Mouse (Mus musculus): ENCODE measurements at regions not wholly inside any gene's neighbourhood (a gene's known extent, or its start where the extent isn't known, plus 50 kb on each side); places are given as distances from the start of the nearest gene placed in this dataset.

- DNase-seq (ENCODE audit: low read depth, low spot score), result no peak
Observed at GRCm38 (mm10) chr3:149370517-149371227, 380.3 kb upstream of the Adgrl2 start.

DNA sequence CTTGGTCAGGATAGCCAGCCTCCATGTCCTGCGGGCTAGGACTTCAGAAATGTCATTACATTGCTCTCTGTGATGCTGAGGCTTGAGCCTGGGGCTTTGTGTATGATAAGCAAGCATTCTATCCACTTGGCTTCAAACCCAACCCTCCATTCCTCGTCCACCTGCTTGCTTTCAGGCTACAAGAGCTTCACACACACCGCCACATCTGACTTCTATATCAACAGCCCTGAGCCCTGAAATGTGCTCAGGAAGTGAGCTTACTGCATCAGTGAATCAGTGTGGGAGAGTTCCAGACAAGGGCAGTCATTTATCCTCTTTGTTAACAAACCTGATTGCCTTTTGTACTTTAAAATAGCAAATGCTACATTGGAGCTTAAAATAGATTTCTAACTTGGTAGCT is 377.5 kb upstream of the Adgrl2 start:
- DNase-seq (ENCODE audit: low read depth, low spot score), result no peak

DNA sequence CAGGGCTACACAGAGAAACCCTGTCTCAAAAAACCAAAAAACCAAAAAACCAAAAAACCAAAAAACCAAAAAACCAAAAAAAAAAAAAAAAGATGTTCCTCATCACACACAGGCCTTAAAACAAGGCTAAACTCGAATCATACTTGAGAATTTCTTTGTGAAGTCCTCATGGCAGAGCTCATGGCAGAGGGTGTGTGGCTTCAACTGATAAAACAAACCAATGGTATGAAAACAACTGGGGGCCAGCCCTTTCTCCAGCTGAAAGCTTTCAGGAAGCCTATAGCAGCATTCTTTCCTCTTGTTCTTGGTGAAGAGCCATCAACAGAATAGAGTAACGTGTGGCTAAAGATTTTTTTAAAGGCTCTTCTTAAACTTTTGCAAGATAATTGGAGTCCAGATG is 369.8 kb upstream of the Adgrl2 start:
- DNase-seq (ENCODE audit: low read depth, low spot score), result no peak

DNA sequence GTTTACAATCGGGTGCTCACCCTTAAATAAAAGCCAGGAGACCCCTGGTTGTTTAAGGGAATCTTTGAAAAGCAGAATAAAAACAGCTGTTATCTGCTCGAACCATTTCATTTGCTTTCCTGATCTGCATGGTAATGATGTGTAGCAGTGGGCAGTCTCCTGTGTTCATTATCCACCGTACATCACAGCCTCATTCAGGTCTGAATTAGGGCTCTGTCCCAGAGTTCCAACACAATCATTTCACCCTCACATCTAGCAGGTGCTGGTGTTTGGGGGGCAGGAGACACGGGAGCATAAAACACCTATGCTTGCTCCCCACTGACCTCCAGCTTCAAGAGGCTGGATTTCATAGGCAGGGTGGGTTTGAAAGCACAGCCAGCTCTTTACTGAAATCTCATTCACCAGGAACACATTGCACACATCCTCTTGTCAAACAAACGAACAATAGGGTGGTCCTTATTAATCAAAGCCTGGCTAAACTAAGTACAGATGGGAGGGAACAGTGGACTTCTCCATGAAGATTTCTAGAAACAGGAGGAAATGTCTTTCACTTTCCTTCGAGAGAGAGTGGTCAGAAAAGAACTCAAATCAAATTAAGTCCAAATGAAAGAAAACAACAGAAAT is 368.3 kb upstream of the Adgrl2 start:
- no peak for DNase-seq (ENCODE audit: low read depth, low spot score)

DNA sequence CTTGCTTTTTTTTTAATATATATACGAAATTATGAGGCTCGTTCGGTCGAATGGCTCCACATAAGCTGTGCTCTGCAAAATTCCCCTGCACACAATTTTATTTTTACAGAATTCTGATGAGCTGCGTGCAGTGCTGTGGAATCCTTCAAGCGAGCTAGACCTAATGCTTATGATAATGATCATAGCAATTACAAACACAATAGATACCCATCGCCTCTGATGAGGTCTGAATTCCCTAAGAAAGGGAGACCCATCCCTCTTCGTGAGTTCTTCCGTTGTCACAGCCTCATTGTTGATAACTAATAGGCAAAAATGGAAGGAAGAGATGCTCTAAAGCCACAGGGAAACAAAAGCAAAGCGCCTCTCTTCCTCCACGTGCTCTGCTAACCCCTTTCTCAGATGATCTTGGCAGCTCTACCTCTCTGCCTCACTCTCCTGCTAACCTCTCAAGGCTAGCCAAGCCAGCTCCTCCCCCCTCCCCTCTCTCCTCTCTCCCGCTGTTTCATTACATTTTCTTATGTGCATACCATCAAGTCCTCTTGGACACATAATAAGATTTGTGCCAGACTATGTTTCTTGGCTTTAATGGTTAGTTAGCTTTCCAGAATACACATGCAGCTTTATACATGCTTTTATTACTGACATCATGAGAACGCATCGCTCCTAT is 367.7 kb upstream of the Adgrl2 start:
- DNase-seq (ENCODE audit: low read depth, low spot score), result no peak

DNA sequence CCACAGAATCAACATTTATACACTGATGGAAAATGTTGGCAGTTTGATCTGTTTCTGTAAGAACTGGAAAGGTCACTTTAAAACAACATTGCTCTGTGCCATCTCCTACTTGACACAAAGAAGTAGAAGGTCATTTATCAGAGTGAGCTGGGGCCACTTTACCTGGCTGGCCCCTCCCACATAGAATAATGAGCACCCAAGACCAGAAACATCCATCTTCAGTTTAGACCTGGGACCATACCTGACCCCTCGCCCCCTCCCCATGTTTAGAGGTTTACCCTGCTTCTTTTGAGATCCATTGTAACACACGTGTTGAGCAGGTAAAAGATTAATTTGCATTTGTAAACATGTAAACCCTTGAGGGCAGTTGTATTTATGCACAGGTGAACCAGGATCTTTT is 366.8 kb upstream of the Adgrl2 start:
- DNase-seq (ENCODE audit: low read depth, low spot score), result no peak

- no peak for DNase-seq (ENCODE audit: low read depth, low spot score)
Observed at GRCm38 (mm10) chr3:149355362-149355761, 365.0 kb upstream of the Adgrl2 start.

- no peak for DNase-seq (ENCODE audit: low read depth, low spot score)
Observed at GRCm38 (mm10) chr3:149353958-149354357, 363.6 kb upstream of the Adgrl2 start.

- DNase-seq (ENCODE audit: low read depth, low spot score), result no peak
Observed at GRCm38 (mm10) chr3:149352546-149352945, 362.2 kb upstream of the Adgrl2 start.

GRCm38 (mm10) chr3:149349731-149350130 is 359.4 kb upstream of the Adgrl2 start:
- no peak for DNase-seq (ENCODE audit: low read depth, low spot score)

DNA sequence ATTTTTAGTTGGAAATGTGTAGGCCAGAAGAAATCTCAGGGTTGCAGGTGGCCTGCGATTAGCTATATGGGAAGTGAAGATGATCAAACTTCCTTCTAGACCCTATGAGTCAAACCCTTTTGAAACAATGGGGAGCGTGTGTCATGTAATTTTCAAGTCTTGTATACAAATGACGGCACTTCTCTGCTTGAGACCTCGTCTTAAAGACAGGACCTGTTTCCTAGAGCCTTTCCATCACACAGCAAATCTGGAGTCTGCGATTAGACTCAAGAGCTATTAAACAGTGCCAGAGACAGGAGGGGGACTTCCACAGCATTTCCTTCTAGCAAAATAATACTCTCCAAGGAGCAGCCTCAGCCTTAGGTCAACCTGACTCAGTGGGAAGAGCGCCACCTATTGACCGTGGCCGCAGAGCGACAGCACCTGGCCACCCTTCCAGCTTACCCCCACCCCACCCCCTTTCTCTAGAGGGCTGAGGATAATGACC is 358.9 kb upstream of the Adgrl2 start:
- peak; percentile 16 for DNase-seq (ENCODE audit: low read depth, low spot score)

- DNase-seq (ENCODE audit: low read depth, low spot score), result no peak
Observed at GRCm38 (mm10) chr3:149348459-149348971, 358.2 kb upstream of the Adgrl2 start.

DNA sequence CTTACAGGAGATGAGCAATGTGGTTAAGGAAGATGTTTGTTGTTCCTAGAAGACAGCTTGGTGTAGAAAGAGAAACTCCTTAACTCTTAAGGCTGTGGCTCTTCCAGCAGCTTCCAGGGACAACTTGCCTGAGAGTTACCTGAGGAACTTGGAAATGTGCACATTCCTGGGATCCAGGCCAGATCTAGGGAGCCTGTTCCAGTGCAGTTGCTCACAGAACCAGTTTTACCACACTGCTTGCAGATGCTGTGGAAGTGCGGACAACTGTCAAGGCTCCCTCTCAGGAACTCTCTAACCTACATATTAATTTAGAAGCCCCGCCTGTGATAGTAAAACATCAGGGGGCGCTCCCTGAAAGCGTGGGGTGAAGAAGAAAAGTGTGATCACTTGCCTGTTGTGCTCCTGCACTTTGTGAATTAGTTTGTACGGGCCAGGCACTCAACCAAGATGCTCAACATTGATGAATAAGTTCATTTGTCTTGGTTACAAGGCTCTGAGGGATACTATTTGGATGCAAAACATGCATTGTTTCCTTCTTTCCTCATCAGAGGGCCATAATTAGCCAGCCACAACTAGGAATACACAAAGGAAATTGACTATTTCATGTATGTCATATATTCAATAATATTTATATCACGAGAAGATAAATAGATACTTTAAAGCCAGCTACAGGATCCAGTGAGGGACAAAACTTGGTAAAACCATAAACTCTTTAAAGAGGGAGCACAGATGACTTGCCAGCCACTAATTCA is 357.1 kb upstream of the Adgrl2 start:
- no peak for DNase-seq (ENCODE audit: low read depth, low spot score)

- DNase-seq (ENCODE audit: low read depth, low spot score), result no peak
Observed at GRCm38 (mm10) chr3:149342511-149342910, 352.2 kb upstream of the Adgrl2 start.

GRCm38 (mm10) chr3:149339374-149339753 is 349.0 kb upstream of the Adgrl2 start:
- no peak for DNase-seq (ENCODE audit: low read depth, low spot score)

GRCm38 (mm10) chr3:149338684-149339373 is 348.5 kb upstream of the Adgrl2 start:
- DNase-seq (ENCODE audit: low read depth, low spot score), result no peak

DNA sequence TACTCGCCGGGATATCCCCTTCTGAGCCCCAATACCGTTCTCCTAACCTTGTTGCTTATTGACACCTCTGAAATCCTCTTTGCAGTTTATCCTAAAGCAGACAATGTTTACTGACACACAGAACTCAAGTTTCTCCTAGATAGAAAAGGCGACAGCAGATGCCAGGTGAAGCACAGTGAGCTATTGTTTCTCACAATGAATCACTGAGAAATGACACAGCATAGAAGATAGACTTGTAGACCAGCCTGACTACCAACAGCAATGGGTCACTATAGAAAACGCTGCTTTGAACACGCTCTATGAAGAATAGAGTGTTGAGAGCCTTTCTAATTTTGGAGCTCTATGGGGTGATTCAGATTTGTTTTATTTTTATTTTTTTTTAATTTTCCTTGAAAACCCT is 344.9 kb upstream of the Adgrl2 start:
- no peak for DNase-seq (ENCODE audit: low read depth, low spot score)

- no peak for DNase-seq (ENCODE audit: low read depth, low spot score)
Observed at GRCm38 (mm10) chr3:149333607-149334006, 343.3 kb upstream of the Adgrl2 start.

- no peak for DNase-seq (ENCODE audit: low read depth, low spot score)
Observed at GRCm38 (mm10) chr3:149333131-149333530, 342.8 kb upstream of the Adgrl2 start.

DNA sequence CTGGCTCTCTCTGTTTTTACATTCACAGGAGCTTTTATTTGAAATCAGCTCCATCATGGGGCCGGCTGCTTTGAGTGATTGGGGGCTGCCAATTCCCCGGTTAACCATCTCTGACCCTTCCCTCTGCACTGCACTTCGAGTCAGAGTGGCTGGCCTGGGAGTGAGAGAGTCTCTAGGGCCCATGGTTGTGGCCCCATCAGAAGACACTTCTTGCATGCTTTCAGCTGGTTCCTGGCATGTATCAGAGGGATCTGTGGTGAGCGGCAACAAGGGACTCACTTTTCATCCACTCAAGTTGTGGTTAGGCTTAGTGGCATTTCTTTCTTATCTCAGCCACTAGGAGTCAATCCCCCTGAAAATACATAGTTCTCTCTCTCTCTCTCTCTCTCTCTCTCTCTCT is 341.8 kb upstream of the Adgrl2 start:
- no peak for DNase-seq (ENCODE audit: low read depth, low spot score)

DNA sequence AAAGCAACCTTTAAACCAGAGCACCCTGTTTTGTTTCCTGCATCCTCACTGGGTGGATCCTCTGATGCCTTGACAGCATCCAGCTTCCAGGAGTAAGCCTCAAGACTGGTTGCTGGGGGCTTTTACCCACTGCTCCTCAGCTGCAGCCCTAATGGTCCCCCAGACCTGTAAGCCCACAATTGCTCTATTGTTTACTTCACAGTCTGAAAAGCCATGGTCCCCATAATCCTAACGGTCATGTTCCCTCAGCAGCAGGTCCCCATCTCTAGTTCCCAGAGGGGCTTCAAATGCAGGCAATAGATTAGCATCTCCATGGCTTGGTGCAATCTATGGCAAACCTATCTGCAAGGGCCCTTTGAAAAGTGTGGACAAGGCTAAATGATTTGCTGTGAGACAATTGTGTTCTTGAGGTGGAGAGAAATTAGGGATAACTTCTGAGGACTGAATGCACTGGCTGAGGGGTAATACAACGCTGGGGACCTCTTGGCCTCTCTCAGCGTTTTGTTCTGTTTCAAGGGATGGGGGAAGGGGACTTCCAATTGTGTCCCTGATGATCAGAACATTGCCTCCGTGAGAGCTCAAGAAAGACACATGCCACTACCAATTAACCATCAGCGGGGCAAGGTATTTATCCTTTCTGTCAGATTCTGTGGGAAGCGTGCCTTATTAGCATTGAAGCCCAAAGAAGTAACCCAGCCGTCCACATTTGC is 341.1 kb upstream of the Adgrl2 start:
- no peak for DNase-seq (ENCODE audit: low read depth, low spot score)

All from retina, postnatal 7 days (tissue).